Mouse (Mus musculus) embryonic stem cell, embryonic (primary cell): ENCODE results near the gene Chpt1.

Source experiments
- CTCF ChIA-PET, 4 experiments: fragments of 300-600 bp in 2 of 4; fragments of 350-600 bp in 2 of 4; sonication (Branson Sonifier 250); formaldehyde crosslinking; loops; one replicate each; lab custom pipeline; 2022; ENCODE audit warnings: inconsistent platforms in 2 of 4; lab: Charles Lee
- POLR2A ChIA-PET, 4 experiments: fragments of 300-600 bp in 2 of 4; fragments of 350-600 bp in 2 of 4; sonication (Branson Sonifier 250); formaldehyde crosslinking; loops; one replicate each; lab custom pipeline; 2022; ENCODE audit warnings: antibody characterized with exemption in 4 of 4, inconsistent platforms in 1 of 4; lab: Charles Lee

Gene Chpt1

GRCm38 (mm10) chr10:88426896-88427295 is 77.0 kb downstream of the Chpt1 start:
- ChIA-PET CTCF (interaction anchor here (0.5 to 1.9 kb wide), 7 partner anchors 34 to 261 kb away, joined by 3 to 6 read pairs (median 3); no protein-coding TSS in a partner anchor), POLR2A (no interaction called here)

GRCm38 (mm10) chr10:88426158-88426816 is 77.6 kb downstream of the Chpt1 start:
- CTCF ChIA-PET = interaction anchor here (0.6 to 1.9 kb wide), 6 partner anchors 25 to 490 kb away, joined by 3 to 12 read pairs (median 4); no protein-coding TSS in a partner anchor
- POLR2A ChIA-PET = interaction anchor here in 1 of 4 experiments (0.7 kb wide), 1 partner anchor 1093 kb away, joined by 3 read pairs; no protein-coding TSS in a partner anchor

- ChIA-PET POLR2A (no interaction called here), CTCF (interaction anchor here in 2 of 4 experiments (0.6 to 1.3 kb wide), 2 partner anchors 44 to 68 kb away, joined by 3 read pairs; no protein-coding TSS in a partner anchor)
These were observed 83.0 kb downstream of the Chpt1 start for GRCm38 (mm10) chr10:88420655-88421435.

- ChIA-PET POLR2A (no interaction called here), CTCF (interaction anchor here in 2 of 4 experiments (0.6 to 1.3 kb wide), 2 partner anchors 44 to 67 kb away, joined by 3 read pairs; no protein-coding TSS in a partner anchor)
These were observed 83.7 kb downstream of the Chpt1 start for GRCm38 (mm10) chr10:88420141-88420541.

GRCm38 (mm10) chr10:88417686-88418085 is 86.2 kb downstream of the Chpt1 start:
- ChIA-PET POLR2A (interaction anchor here in 2 of 4 experiments (0.6 to 0.9 kb wide), 3 partner anchors 13 to 324 kb away, joined by 3 read pairs; no protein-coding TSS in a partner anchor), CTCF (no interaction called here)

- POLR2A ChIA-PET = interaction anchor here in 1 of 4 experiments (1.4 kb wide), 1 partner anchor 13 kb away, joined by 4 read pairs; no protein-coding TSS in a partner anchor
- CTCF ChIA-PET = interaction anchor here in 2 of 4 experiments (0.6 to 1.0 kb wide), 2 partner anchors 22 to 1049 kb away, joined by 3 read pairs; no protein-coding TSS in a partner anchor
These were observed 91.4 kb downstream of the Chpt1 start for GRCm38 (mm10) chr10:88412290-88412995.

- ChIA-PET CTCF (interaction anchor here in 1 of 4 experiments (0.6 kb wide), 1 partner anchor 21 kb away, joined by 3 read pairs; no protein-coding TSS in a partner anchor), POLR2A (interaction anchor here in 1 of 4 experiments (1.4 kb wide), 1 partner anchor 25 kb away, joined by 3 read pairs; no protein-coding TSS in a partner anchor)
These were observed 94.1 kb downstream of the Chpt1 start for GRCm38 (mm10) chr10:88409751-88410150.

GRCm38 (mm10) chr10:88407875-88408631 is 95.8 kb downstream of the Chpt1 start:
- ChIA-PET POLR2A (interaction anchor here in 1 of 4 experiments (0.8 kb wide), 1 partner anchor 19 kb away, joined by 3 read pairs; no protein-coding TSS in a partner anchor), CTCF (no interaction called here)

GRCm38 (mm10) chr10:88405812-88406211 is 98.1 kb downstream of the Chpt1 start:
- POLR2A ChIA-PET = interaction anchor here in 1 of 4 experiments (0.9 to 1.0 kb wide), 3 partner anchors 9 to 22 kb away, joined by 3 read pairs; no protein-coding TSS in a partner anchor
- CTCF ChIA-PET = interaction anchor here in 2 of 4 experiments (0.6 to 0.7 kb wide), 2 partner anchors 16 to 29 kb away, joined by 5 read pairs; no protein-coding TSS in a partner anchor

- ChIA-PET CTCF (no interaction called here), POLR2A (interaction anchor here in 1 of 4 experiments (0.6 kb wide), 2 partner anchors 13 to 335 kb away, joined by 3 to 6 read pairs; no protein-coding TSS in a partner anchor)
These were observed 99.7 kb downstream of the Chpt1 start for GRCm38 (mm10) chr10:88404220-88404619.

GRCm38 (mm10) chr10:88403021-88403420 is 100.9 kb downstream of the Chpt1 start:
- ChIA-PET POLR2A (no interaction called here), CTCF (no interaction called here)
